Mouse (Mus musculus): ENCODE results near the gene Frmd7. TPM values are rescaled to one million over a fixed set of nuclear protein-coding genes. Genes with fewer than 3 reads are reported as not detected.

Gene Frmd7
- total and polyA plus RNA-seq, 3 experiments: not detected

DNA sequence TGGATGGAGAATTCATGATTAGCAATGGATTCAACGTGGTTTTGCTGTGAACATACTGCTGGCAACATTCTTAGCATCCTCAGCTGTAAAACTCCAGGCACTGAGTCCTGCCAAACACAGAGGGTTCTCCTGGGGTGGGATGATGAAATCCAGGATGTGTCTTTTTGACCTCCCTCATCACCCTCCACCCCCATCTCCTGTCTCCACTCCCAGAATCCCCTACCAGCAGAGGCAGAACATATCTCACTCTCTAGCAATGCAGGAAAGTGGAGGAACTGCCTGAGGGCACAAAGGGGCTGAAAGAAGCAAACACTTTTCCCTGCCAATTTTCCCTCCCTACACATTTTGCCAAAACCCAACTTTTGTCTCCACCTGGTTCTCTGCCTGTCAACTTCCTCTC is 46.1 kb upstream of the Frmd7 start:
- no peaks in the 10 kb centered on the region for H3K79me2 ChIP-seq (replicated peaks; ENCODE audit: control insufficient read depth, extremely low read depth, insufficient read depth, poor library complexity, severe bottlenecking)
- dilution Hi-C loops (cut with MboI; ENCODE audit: extremely low pct_ligation_motif_present, extremely low pct_unique_long_range_greater_than_20kb, low sequenced_read_pairs): no loop called here
- no peak overlapping the region for H3K9ac ChIP-seq (ENCODE audit: insufficient read depth, low read depth)
- no peak overlapping the region for H3K27ac ChIP-seq (ENCODE audit: insufficient read depth, low read depth)
- TF ChIP-seq BHLHE40 (IDR thresholded peaks at IDR 0.05; ENCODE audit: low read depth, low read length) (no peak), MXI1 (IDR thresholded peaks at IDR 0.05; ENCODE audit: low read depth, low read length) (no peak), ZC3H11A (IDR thresholded peaks at IDR 0.05; ENCODE audit: low read depth, low read length) (no peak), HCFC1 (IDR thresholded peaks at IDR 0.05; ENCODE audit: low read depth, low read length) (no peak), JUND (conservative IDR thresholded peaks at IDR 0.05; ENCODE audit: low read depth, low read length) (no peak), TBP (conservative IDR thresholded peaks at IDR 0.05; ENCODE audit: low read depth, low read length) (no peak), MYC (IDR thresholded peaks at IDR 0.05; ENCODE audit: low read depth, low read length) (no peak), USF2 (conservative IDR thresholded peaks at IDR 0.05; ENCODE audit: low read depth, low read length) (no peak), MAX (IDR thresholded peaks at IDR 0.05; ENCODE audit: low read length) (no peak)
- no peaks in the 10 kb centered on the region for H3K9me3 ChIP-seq (replicated peaks; ENCODE audit: low read length)
- peaks cover 0 to 7% of the 10 kb centered on the region in 2 experiments; a peak in 1 of 4 replicates for H3K4me1 ChIP-seq (ENCODE audit: control insufficient read depth in 1 of 2, insufficient read depth in 2 of 2)
- in situ Hi-C loops (cut with MboI; ENCODE audit: low pct_ligation_motif_present, low pct_unique_long_range_greater_than_20kb, low sequenced_read_pairs): no loop called here
- no peak for DNase-seq (ENCODE audit: extremely low read depth)
- no peaks in the 10 kb centered on the region for H3K36me3 ChIP-seq (replicated peaks in 1 of 2; ENCODE audit: control insufficient read depth in 1 of 2, insufficient read depth in 1 of 2, low read length in 1 of 2)
- no peak overlapping the region for H3K4me3 ChIP-seq (replicated peaks in 1 of 3; ENCODE audit: low read depth in 2 of 3, low read length in 2 of 3, poor library complexity in 1 of 3)
- no peaks in the 10 kb centered on the region for H3K27me3 ChIP-seq (replicated peaks)
- no peak overlapping the region for H3K4me2 ChIP-seq (ENCODE audit: insufficient read depth, low read depth, poor library complexity, severe bottlenecking)

DNA sequence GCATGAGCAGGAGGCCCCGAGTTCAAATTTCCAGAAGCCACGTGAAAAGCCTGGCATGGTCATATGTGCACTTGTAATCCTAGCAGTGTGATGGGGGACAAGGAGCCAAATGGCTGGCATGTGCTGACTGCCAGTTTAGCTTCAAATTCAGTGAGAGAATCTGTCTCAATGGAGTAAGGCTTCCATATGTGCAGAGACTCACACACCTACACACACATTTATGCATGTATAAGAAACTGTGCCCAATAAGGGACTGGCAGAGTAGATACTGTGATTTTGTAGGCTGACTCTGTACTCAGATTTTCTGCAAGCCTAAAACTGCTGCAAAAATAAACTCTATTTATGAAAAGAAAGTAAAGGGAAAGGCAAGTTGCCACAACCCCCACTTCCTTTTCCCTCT is 35.9 kb upstream of the Frmd7 start:
- in situ Hi-C loops (cut with MboI; ENCODE audit: low pct_ligation_motif_present, low pct_unique_long_range_greater_than_20kb, low sequenced_read_pairs): no loop called here
- Histone ChIP-seq H3K4me1 (ENCODE audit: control insufficient read depth in 1 of 2, insufficient read depth in 2 of 2) (no peaks in the 10 kb centered on the region), H3K79me2 (replicated peaks; ENCODE audit: control insufficient read depth, extremely low read depth, insufficient read depth, poor library complexity, severe bottlenecking) (no peaks in the 10 kb centered on the region), H3K27ac (ENCODE audit: insufficient read depth, low read depth) (no peak overlapping the region), H3K27me3 (replicated peaks) (no peaks in the 10 kb centered on the region), H3K4me2 (ENCODE audit: insufficient read depth, low read depth, poor library complexity, severe bottlenecking) (no peak overlapping the region), H3K9ac (ENCODE audit: insufficient read depth, low read depth) (no peak overlapping the region), H3K4me3 (replicated peaks in 1 of 3; ENCODE audit: low read depth in 2 of 3, low read length in 2 of 3, poor library complexity in 1 of 3) (no peak overlapping the region), H3K36me3 (replicated peaks in 1 of 2; ENCODE audit: control insufficient read depth in 1 of 2, insufficient read depth in 1 of 2, low read length in 1 of 2) (no peaks in the 10 kb centered on the region), H3K9me3 (replicated peaks; ENCODE audit: low read length) (no peaks in the 10 kb centered on the region)
- dilution Hi-C loops (cut with MboI; ENCODE audit: extremely low pct_ligation_motif_present, extremely low pct_unique_long_range_greater_than_20kb, low sequenced_read_pairs): no loop called here
- TF ChIP-seq BHLHE40 (IDR thresholded peaks at IDR 0.05; ENCODE audit: low read depth, low read length) (no peak), NRF1 (IDR thresholded peaks at IDR 0.05; ENCODE audit: low read depth, low read length) (no peak), IRF4 (IDR thresholded peaks at IDR 0.05; ENCODE audit: low read depth, low read length) (no peak), RCOR1 (conservative IDR thresholded peaks at IDR 0.05; ENCODE audit: low read depth, low read length) (no peak), SIN3A (IDR thresholded peaks at IDR 0.05; ENCODE audit: low read length) (no peak)
- no peak for DNase-seq (ENCODE audit: extremely low read depth)

DNA sequence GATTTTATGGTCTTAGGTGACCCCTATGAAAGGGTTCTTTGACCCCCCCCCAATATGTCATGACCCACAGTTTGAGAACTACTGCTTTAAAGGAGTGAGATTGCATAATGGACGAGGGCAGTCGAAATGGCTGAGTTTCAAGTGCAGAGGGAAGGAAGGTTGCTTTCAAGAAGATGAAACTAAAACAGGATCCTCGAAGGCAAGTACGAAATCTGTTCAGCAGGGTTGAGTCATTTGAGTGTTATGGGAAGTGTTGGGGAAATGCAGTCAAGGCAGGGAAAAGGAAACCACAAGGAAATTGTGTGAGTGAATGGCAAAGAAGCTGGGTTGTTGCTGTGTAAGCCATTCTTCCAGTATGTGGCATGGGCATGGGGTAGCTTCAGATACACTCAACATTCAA is 29.6 kb upstream of the Frmd7 start:
- Histone ChIP-seq H3K9me3 (replicated peaks; ENCODE audit: low read length) (no peaks in the 10 kb centered on the region), H3K4me3 (replicated peaks in 1 of 3; ENCODE audit: low read depth in 2 of 3, low read length in 2 of 3, poor library complexity in 1 of 3) (no peak overlapping the region), H3K9ac (ENCODE audit: insufficient read depth, low read depth) (no peak overlapping the region), H3K79me2 (replicated peaks; ENCODE audit: control insufficient read depth, extremely low read depth, insufficient read depth, poor library complexity, severe bottlenecking) (no peaks in the 10 kb centered on the region), H3K4me1 (ENCODE audit: control insufficient read depth in 1 of 2, insufficient read depth in 2 of 2) (no peaks in the 10 kb centered on the region), H3K27ac (ENCODE audit: insufficient read depth, low read depth) (no peak overlapping the region), H3K27me3 (replicated peaks) (no peaks in the 10 kb centered on the region), H3K36me3 (replicated peaks in 1 of 2; ENCODE audit: control insufficient read depth in 1 of 2, insufficient read depth in 1 of 2, low read length in 1 of 2) (no peaks in the 10 kb centered on the region), H3K4me2 (ENCODE audit: insufficient read depth, low read depth, poor library complexity, severe bottlenecking) (no peak overlapping the region; the same call in 1 of the 2 replicates)
- dilution Hi-C loops (cut with MboI; ENCODE audit: extremely low pct_ligation_motif_present, extremely low pct_unique_long_range_greater_than_20kb, low sequenced_read_pairs): no loop called here
- no peak for DNase-seq (ENCODE audit: extremely low read depth)
- in situ Hi-C loops (cut with MboI; ENCODE audit: low pct_ligation_motif_present, low pct_unique_long_range_greater_than_20kb, low sequenced_read_pairs): no loop called here
- TF ChIP-seq CTCF (conservative IDR thresholded peaks at IDR 0.05 in 1 of 2, IDR thresholded peaks at IDR 0.05 in 1 of 2; ENCODE audit: low read depth in 2 of 2, low read length in 2 of 2): no peak
- TF ChIP-seq ETS1 (conservative IDR thresholded peaks at IDR 0.05; ENCODE audit: low read depth, low read length): no peak
- no peak for TF ChIP-seq NELFE (IDR thresholded peaks at IDR 0.05; ENCODE audit: low read depth, low read length)
- TF ChIP-seq EP300 (IDR thresholded peaks at IDR 0.05; ENCODE audit: low read length): no peak
- no peak for TF ChIP-seq POLR2AphosphoS2 (IDR thresholded peaks at IDR 0.05; ENCODE audit: low read depth, low read length)
- TF ChIP-seq UBTF (IDR thresholded peaks at IDR 0.05; ENCODE audit: low read depth, low read length): no peak
- no peak for TF ChIP-seq HCFC1 (IDR thresholded peaks at IDR 0.05; ENCODE audit: low read depth, low read length)
- TF ChIP-seq ZKSCAN1 (IDR thresholded peaks at IDR 0.05; ENCODE audit: borderline replicate concordance, low read depth, low read length): no peak
- TF ChIP-seq ZMIZ1 (IDR thresholded peaks at IDR 0.05; ENCODE audit: low read depth, low read length): no peak
- TF ChIP-seq MEF2A (IDR thresholded peaks at IDR 0.05; ENCODE audit: borderline replicate concordance, low read depth, low read length): no peak
- TF ChIP-seq KAT2A (IDR thresholded peaks at IDR 0.05; ENCODE audit: insufficient replicate concordance, low read length): no peak
- no peak for TF ChIP-seq USF2 (conservative IDR thresholded peaks at IDR 0.05; ENCODE audit: low read depth, low read length)
- TF ChIP-seq NRF1 (IDR thresholded peaks at IDR 0.05; ENCODE audit: low read depth, low read length): no peak
- TF ChIP-seq ELF1 (IDR thresholded peaks at IDR 0.05; ENCODE audit: low read depth, low read length): no peak
- no peak for TF ChIP-seq JUND (conservative IDR thresholded peaks at IDR 0.05; ENCODE audit: low read depth, low read length)
- no peak for TF ChIP-seq IRF4 (IDR thresholded peaks at IDR 0.05; ENCODE audit: low read depth, low read length)
- TF ChIP-seq USF1 (IDR thresholded peaks at IDR 0.05; ENCODE audit: low read depth, low read length): no peak
- TF ChIP-seq ZNF384 (IDR thresholded peaks at IDR 0.05; ENCODE audit: low read depth, low read length): no peak
